Mouse (Mus musculus) limb, embryonic 11.5 days (tissue): ENCODE results near the gene Nt5dc3. TPM values are rescaled to one million over a fixed set of nuclear protein-coding genes. Genes with fewer than 3 reads are reported as not detected.

Experiments
- ATAC-seq: fragments of 200-750 bp; cut with Nextera tagmentation; 2 replicates; pipeline ENCODE4 v1.8.0; 2017; ENCODE audit warnings: low read depth; ENCODE audit not compliant: insufficient number of reproducible peaks, low FRiP score, low TSS enrichment
- DNase-seq: peaks from one replicate; pipeline ENCODE4 v3.0.0-alpha.2; 2015; ENCODE audit warnings: low spot score
- H3K27ac ChIP-seq: fragments of 300-500 bp; sonication (generic); replicated peaks from 2 replicates; pipeline ENCODE4 v1.5.1; 2014; ENCODE audit warnings: low read depth, mild to moderate bottlenecking, low read length
- H3K27me3 ChIP-seq: fragments of 300-500 bp; sonication (generic); 2 replicates; pipeline ENCODE4 v1.6.1; 2014; ENCODE audit warnings: mild to moderate bottlenecking, low read length, mixed read lengths; ENCODE audit not compliant: control insufficient read depth, insufficient read depth
- H3K36me3 ChIP-seq: fragments of 300-500 bp; sonication (generic); 2 replicates; pipeline ENCODE4 v1.6.1; 2014; ENCODE audit warnings: mild to moderate bottlenecking, low read length, moderate library complexity, mixed read lengths; ENCODE audit not compliant: control insufficient read depth, insufficient read depth
- H3K4me1 ChIP-seq: fragments of 300-500 bp; sonication (generic); 2 replicates; pipeline ENCODE4 v1.6.1; 2014; ENCODE audit warnings: low read length, mixed read lengths; ENCODE audit not compliant: control insufficient read depth, insufficient read depth
- H3K4me2 ChIP-seq: fragments of 300-500 bp; sonication (generic); 2 replicates; pipeline ENCODE4 v1.6.1; 2014; ENCODE audit warnings: low read depth, mild to moderate bottlenecking, moderate library complexity; ENCODE audit not compliant: severe bottlenecking
- H3K4me3 ChIP-seq: fragments of 300-500 bp; sonication (generic); 2 replicates; pipeline ENCODE4 v1.5.1; 2014; ENCODE audit warnings: low read depth, low read length
- H3K9ac ChIP-seq: fragments of 300-500 bp; sonication (generic); 2 replicates; pipeline ENCODE4 v1.6.1; 2014; ENCODE audit warnings: mild to moderate bottlenecking, low read length
- H3K9me3 ChIP-seq: fragments of 300-500 bp; sonication (generic); 2 replicates; pipeline ENCODE4 v1.6.1; 2016; ENCODE audit warnings: low read length; ENCODE audit not compliant: control insufficient read depth
- WGBS: fragments of 180-500 bp; shearing (Covaris S2); extraction: QIAGEN DNeasy Blood & Tissue Kit; methylation state at CpG from one replicate; pipeline ENCODE4 v1.1.7; 2014; 5-methylcytosine and 5-hydroxymethylcytosine counted together
- polyA plus RNA-seq: library from polyadenylated mRNA; unstranded; fragments of >200 nt; fragmentation: Nextera tagmentation; extraction: Ambion mirVana; gene quantifications from 2 replicates; pipeline ENCODE4 v1.2.1, GENCODE M21; 2014

Nt5dc3 gene
- polyA plus RNA-seq, 1 experiment from 2014 or later = 0.49 TPM

DNA sequence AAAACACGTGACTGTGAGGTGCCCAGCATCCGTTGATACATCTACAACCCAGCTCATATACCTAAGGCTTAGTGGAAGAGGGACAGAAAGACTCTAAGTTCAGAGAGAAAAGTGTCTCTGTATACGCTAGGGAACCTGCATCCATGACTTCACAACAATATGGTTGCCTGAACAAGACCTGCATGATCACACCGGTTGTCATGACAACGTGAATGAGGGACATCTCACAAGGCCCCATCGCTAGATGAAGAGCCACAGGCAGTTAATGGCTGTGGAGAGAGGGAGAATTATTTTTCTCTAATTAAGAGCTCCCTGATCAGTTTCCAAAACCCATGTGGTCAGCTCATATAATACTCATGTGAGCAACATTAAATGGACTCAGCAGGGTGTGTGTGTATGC is 73.4 kb downstream of the Nt5dc3 start:
- no peak overlapping the region for H3K4me2 ChIP-seq
- ATAC-seq = no peak
- no peaks in the 10 kb centered on the region for H3K36me3 ChIP-seq
- 86% methylated on average over 6 of the region's 6 CpGs for WGBS
- H3K27ac ChIP-seq = no peak overlapping the region
- no peak for DNase-seq
- H3K4me3 ChIP-seq = no peak overlapping the region
- H3K9me3 ChIP-seq = no peaks in the 10 kb centered on the region
- no peaks in the 10 kb centered on the region for H3K27me3 ChIP-seq
- no peaks in the 10 kb centered on the region for H3K4me1 ChIP-seq
- no peak overlapping the region for H3K9ac ChIP-seq

DNA sequence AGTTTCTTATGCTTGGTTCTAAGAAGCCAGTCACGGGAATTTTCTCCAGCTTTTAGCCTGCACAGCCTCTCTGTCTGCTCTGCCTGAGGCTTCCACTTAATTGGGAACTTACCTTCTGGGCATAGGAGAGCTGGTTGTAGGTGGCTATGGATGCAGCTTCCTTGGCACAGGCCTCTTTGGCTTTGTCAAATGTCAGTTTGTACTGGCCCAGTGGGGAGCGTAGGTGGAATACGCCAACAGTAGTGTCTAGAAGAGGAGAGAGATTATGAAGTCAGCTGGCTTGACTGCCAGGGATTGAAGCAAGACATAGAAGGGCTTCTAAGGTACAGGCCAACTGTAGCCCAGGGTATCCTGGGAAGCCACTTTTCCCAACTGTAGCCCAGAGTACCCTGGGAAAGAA is 74.6 kb downstream of the Nt5dc3 start:
- H3K27ac ChIP-seq = no peak overlapping the region
- no peak overlapping the region for H3K4me2 ChIP-seq
- H3K36me3 ChIP-seq = no peaks in the 10 kb centered on the region
- H3K9ac ChIP-seq = no peak overlapping the region
- WGBS = 88% methylated on average over 3 of the region's 3 CpGs
- ATAC-seq = no peak
- no peaks in the 10 kb centered on the region for H3K4me1 ChIP-seq
- no peaks in the 10 kb centered on the region for H3K27me3 ChIP-seq
- no peaks in the 10 kb centered on the region for H3K9me3 ChIP-seq
- no peak overlapping the region for H3K4me3 ChIP-seq
- no peak for DNase-seq

DNA sequence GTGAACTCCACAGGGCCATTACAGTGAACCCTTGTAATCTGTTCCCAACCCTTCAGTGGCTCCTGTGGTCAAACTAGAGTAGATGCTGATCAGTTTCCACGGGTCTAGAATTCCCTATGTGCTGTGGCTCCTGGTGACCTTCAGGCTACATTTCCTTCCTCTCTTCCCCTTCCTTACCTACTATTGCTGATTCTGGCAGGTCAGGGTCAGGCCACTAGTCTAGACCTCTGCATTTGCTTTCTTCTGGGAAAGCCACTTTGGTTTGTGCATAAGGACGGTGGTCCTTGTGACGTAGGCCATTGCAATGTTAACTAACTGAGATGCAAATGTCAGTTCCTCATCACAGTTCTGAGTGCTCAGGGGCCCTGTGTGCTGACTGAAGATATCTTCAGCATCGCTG is 81.6 kb downstream of the Nt5dc3 start:
- no peak for ATAC-seq

DNA sequence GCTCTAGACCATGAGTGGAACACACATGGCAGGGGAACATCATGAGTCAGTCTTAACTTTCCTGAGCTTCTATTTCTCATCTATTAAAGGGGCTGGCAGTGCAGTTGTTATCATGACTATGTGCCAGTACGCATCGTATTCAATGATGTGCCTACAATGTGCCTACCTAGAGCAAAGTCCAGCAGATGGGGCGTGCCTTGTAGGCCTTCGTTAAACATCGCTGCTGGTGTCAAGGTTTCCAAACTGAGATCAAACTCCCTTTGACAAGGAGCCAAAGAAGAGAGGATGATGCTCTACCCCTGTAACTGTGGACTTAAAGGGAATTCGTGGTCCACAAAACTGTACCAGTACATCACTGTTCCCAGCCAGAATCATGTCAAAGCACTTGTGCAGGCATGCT is 83.7 kb downstream of the Nt5dc3 start:
- no peaks in the 10 kb centered on the region for H3K27me3 ChIP-seq
- H3K4me1 ChIP-seq = no peaks in the 10 kb centered on the region
- no peak overlapping the region for H3K9ac ChIP-seq
- no peak overlapping the region for H3K4me2 ChIP-seq
- H3K36me3 ChIP-seq = no peaks in the 10 kb centered on the region
- H3K9me3 ChIP-seq = no peaks in the 10 kb centered on the region
- no peak overlapping the region for H3K27ac ChIP-seq
- 89% methylated on average over 6 of the region's 6 CpGs for WGBS
- ATAC-seq = no peak
- DNase-seq = no peak
- no peak overlapping the region for H3K4me3 ChIP-seq

More for the DNA sequence above, 81.6 kb downstream of the Nt5dc3 start:
- Histone ChIP-seq H3K27me3 (no peaks in the 10 kb centered on the region), H3K4me3 (no peak overlapping the region), H3K9ac (no peak overlapping the region), H3K27ac (no peak overlapping the region), H3K36me3 (no peaks in the 10 kb centered on the region), H3K4me1 (no peaks in the 10 kb centered on the region), H3K4me2 (no peak overlapping the region), H3K9me3 (no peaks in the 10 kb centered on the region)
- 86% methylated on average over 4 of the region's 4 CpGs for WGBS
- no peak for DNase-seq

DNA sequence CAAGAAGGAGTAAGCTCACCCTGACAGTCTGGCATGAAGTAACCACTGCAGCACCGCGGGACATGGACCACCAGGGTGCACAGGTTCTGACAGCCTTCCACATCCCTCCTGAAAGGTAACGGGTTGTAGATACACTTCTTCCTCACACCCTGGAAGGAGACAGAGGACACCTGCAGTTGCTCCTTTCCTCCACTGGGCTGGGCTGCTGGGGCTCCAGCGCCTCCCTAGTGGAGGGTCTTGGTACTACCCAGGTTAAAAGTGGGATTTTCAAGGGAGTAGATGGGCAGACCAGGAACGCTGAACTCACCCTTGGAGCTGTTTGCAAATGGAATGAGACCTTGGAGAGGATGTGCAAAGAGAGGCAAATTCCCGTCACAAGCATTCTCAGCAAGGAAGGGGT is 84.6 kb downstream of the Nt5dc3 start:
- Histone ChIP-seq H3K9me3 (no peaks in the 10 kb centered on the region), H3K27ac (no peak overlapping the region), H3K4me1 (no peaks in the 10 kb centered on the region), H3K9ac (no peak overlapping the region), H3K4me3 (no peak overlapping the region), H3K4me2 (no peak overlapping the region), H3K27me3 (no peaks in the 10 kb centered on the region), H3K36me3 (no peaks in the 10 kb centered on the region)
- DNase-seq = no peak
- ATAC-seq = no peak
- WGBS = 84% methylated on average over 6 of the region's 6 CpGs

DNA sequence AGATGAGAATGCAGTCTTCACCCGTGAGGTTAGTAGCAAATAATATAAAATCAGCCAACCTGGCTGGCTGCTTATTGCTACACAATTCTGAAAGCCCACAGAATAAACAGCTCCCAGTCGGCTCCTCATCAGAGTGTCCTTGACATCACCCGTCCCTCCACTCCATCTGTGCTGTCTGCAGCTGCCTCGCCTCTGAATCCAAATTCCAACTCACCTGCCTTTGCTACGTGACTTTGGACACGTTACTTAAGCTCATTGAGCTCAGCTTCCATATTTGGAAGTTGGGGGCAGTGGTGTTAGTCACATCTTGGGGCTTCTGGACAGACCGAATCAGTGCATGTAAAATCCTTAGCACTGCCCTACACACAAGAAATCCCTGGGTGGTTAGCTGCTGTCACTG is 93.3 kb downstream of the Nt5dc3 start:
- Histone ChIP-seq H3K4me2 (no peak overlapping the region), H3K36me3 (no peaks in the 10 kb centered on the region), H3K4me1 (no peaks in the 10 kb centered on the region), H3K4me3 (no peak overlapping the region), H3K27me3 (no peaks in the 10 kb centered on the region), H3K9me3 (no peaks in the 10 kb centered on the region), H3K27ac (no peak overlapping the region), H3K9ac (no peak overlapping the region)
- ATAC-seq (no peak), DNase-seq (no peak)
- 79% methylated on average over 7 of the region's 7 CpGs for WGBS

DNA sequence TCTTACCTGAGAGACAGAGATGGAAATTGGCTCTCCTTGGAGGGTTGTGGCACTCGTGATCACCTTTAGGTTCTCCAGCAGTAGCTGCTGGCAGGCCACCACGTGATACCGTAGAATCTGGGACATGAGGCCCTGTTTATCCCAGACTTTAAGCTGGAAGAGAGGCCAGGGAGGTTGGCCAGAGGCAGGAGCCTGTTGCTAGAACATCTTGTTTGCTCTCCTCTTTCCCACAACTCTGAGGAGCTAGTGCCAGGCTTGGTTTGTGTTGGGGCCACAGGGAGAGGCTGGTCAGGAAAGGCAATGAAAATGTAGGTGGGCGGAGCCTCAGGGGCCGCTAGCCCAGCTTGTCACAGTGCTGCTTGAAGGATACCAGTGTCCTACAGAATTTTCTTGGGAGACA is 93.8 kb downstream of the Nt5dc3 start:
- DNase-seq (no peak), ATAC-seq (no peak)
- no peak overlapping the region for H3K27ac ChIP-seq
- no peaks in the 10 kb centered on the region for H3K9me3 ChIP-seq
- H3K36me3 ChIP-seq = no peaks in the 10 kb centered on the region
- 69% methylated on average over 5 of the region's 5 CpGs for WGBS
- H3K4me3 ChIP-seq = no peak overlapping the region
- H3K27me3 ChIP-seq = no peaks in the 10 kb centered on the region
- H3K9ac ChIP-seq = no peak overlapping the region
- no peaks in the 10 kb centered on the region for H3K4me1 ChIP-seq
- H3K4me2 ChIP-seq = no peak overlapping the region

DNA sequence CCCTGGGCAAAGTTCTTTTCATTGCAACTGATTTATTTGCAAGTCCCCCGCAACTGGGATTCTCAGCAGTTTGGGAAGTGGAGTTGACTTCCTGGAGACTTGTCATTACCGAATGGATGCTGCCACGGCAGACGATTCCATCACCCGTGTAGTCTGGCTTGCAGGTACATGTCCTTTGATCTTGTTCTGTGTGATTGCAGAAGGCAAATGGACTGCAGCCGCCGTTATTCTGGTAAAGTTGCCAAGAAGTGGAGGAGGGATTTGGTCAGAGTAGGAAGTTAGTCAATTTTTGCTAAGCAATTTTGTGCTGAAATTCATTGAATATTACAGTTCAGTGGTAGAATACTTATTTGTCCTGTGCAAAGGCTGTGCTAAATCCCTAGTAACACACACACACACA is 99.9 kb downstream of the Nt5dc3 start:
- 74% methylated on average over 7 of the region's 7 CpGs for WGBS

DNA sequence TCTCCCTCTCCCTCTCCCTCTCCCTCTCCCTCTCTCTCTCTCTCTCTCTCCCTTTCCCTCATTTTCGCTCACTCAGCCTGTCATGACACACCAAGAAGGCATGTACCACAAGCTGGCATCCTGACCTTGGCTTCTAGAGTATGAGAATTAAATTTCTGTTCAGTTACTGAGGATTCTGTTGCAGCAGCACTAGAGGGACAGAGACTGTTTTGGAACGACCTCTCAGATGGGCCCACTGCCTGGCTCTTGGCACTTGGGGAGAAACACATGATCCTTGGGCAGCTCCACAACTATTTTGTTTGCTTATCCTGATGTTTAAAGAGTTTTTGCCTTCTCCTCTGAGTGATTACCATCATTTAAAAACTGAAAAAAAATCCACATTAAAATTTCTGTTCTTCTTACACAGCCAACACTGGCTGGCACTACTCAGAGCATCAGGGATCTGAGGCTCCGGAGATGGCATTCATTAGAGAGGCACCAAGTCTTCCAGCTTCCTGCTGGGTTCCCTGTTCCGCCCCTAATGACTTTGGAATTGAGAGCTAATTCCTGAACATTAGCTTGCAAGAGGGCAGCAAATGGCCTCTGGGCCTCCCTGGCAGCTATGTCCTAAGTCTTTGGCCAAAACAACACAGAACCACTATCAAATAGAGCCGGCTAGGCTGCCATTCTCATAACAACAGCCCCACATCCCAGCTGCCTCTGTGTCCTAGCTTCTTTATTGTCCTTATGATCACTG is 101.4 kb downstream of the Nt5dc3 start:
- Histone ChIP-seq H3K9me3 (no peaks in the 10 kb centered on the region), H3K9ac (no peak overlapping the region), H3K27ac (no peak overlapping the region), H3K4me1 (no peaks in the 10 kb centered on the region), H3K4me3 (no peak overlapping the region), H3K4me2 (no peak overlapping the region), H3K36me3 (no peaks in the 10 kb centered on the region), H3K27me3 (no peaks in the 10 kb centered on the region)
- 44% methylated on average over 4 of the region's 5 CpGs for WGBS
- no peak for ATAC-seq
- DNase-seq = no peak

More for the DNA sequence above, 99.9 kb downstream of the Nt5dc3 start:
- no peak for DNase-seq
- Histone ChIP-seq H3K9ac (no peak overlapping the region), H3K4me2 (no peak overlapping the region), H3K9me3 (no peaks in the 10 kb centered on the region), H3K4me1 (no peaks in the 10 kb centered on the region), H3K36me3 (no peaks in the 10 kb centered on the region), H3K4me3 (no peak overlapping the region), H3K27me3 (no peaks in the 10 kb centered on the region), H3K27ac (no peak overlapping the region)
- no peak for ATAC-seq
